Mouse (Mus musculus): ENCODE data around the gene Anapc5. TPM values are rescaled to one million over a fixed set of nuclear protein-coding genes. Genes with fewer than 3 reads are reported as not detected.

The Anapc5 gene
- polyA plus RNA-seq, 1 experiment from 2014 or later = 451 TPM

DNA sequence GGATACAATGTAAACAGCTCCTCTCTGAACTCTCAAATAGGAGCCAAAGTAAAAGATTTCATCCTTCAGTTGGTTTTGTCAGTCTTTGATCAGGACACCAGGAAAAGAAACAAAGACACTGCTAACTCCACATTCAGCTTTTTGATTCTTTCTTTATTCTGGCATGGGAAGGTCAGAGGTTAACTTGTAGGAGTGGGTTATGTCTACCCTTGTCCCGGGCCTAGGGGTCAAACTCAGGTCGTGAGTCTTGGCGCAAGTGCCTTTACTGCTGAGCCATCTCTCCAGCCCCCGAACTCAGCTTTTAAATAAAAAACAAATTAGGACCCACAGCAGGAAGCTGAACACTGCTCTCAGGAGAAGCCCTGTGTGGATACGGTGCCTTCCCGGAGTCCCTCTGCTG lies 65.0 kb downstream of the Anapc5 start:
- Histone ChIP-seq H3K9ac (replicated peaks) (no peak overlapping the region), H3K9me3 (replicated peaks) (no peaks in the 10 kb centered on the region), H3K27ac (replicated peaks) (no peak overlapping the region), H3K4me3 (replicated peaks) (no peak overlapping the region), H3K27me3 (replicated peaks) (no peaks in the 10 kb centered on the region), H3K36me3 (peaks cover 71% of the 10 kb centered on the region), H3K4me2 (no peak overlapping the region), H3K4me1 (no peaks in the 10 kb centered on the region)
- ATAC-seq (ENCODE audit: low FRiP score) = no peak
- 45% methylated on average over 6 of the region's 6 CpGs for WGBS

GRCm38 (mm10) chr5:122755620-122756019 lies 65.5 kb downstream of the Anapc5 start:
- H3K4me2 ChIP-seq = no peak overlapping the region
- H3K27me3 ChIP-seq (replicated peaks) = no peaks in the 10 kb centered on the region
- no peak for ATAC-seq (ENCODE audit: low FRiP score)
- no peak overlapping the region for H3K27ac ChIP-seq (replicated peaks)
- H3K9ac ChIP-seq (replicated peaks) = no peak overlapping the region
- no peaks in the 10 kb centered on the region for H3K9me3 ChIP-seq (replicated peaks)
- 97% methylated on average over 4 of the region's 4 CpGs for WGBS
- H3K4me1 ChIP-seq = no peaks in the 10 kb centered on the region
- no peak overlapping the region for H3K4me3 ChIP-seq (replicated peaks)
- peaks cover 74% of the 10 kb centered on the region for H3K36me3 ChIP-seq

DNA sequence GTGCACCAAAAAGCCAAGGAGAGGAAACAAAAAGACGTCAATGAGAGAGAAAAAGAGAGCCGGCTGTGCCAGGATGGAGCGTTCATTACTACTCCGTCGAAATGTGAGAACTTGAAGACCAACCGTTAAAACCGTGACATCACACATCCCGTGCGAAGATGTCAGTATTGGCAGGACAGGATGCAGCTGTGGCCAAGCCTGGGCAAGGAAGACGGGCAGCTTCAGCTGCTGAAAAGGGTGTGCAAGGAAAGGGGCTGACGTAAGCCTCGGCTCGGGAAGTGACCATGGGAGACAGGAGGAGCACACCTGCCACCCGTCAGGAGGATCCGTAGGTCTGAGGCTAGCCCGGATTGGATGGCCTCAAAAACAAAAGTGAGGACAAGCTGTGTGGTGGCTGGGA lies 66.7 kb downstream of the Anapc5 start:
- no peak overlapping the region for H3K27ac ChIP-seq (replicated peaks)
- 89% methylated on average over 16 of the region's 16 CpGs for WGBS
- H3K4me1 ChIP-seq = no peaks in the 10 kb centered on the region
- no peak overlapping the region for H3K9ac ChIP-seq (replicated peaks)
- H3K27me3 ChIP-seq (replicated peaks) = no peaks in the 10 kb centered on the region
- H3K9me3 ChIP-seq (replicated peaks) = no peaks in the 10 kb centered on the region
- no peak for ATAC-seq (ENCODE audit: low FRiP score)
- H3K4me3 ChIP-seq (replicated peaks) = no peak overlapping the region
- no peak overlapping the region for H3K4me2 ChIP-seq
- peaks cover 81% of the 10 kb centered on the region for H3K36me3 ChIP-seq

DNA sequence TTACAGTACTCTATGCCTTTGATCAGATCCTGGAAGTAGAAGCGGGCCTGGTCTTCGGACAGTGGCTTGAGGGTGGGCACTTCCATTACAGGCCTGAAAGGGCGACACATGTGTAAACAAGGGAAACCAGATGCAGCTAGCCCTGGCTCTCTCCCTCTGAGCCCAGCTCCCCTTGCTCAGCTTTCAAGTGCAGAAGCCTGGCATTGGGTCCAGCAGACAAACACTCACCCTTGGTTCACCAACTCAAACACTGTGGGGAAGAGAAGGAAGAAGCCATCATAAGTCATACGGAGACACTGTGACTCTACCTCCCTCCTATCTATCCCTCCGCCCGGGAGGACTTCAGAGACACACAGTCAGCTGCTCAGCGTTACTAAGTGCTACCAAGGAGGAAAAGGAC lies 73.2 kb downstream of the Anapc5 start:
- Histone ChIP-seq H3K4me2 (no peak overlapping the region), H3K27ac (replicated peaks) (no peak overlapping the region), H3K9ac (replicated peaks) (no peak overlapping the region), H3K27me3 (replicated peaks) (no peaks in the 10 kb centered on the region), H3K36me3 (peaks cover 80% of the 10 kb centered on the region), H3K4me1 (no peaks in the 10 kb centered on the region), H3K4me3 (replicated peaks) (no peak overlapping the region), H3K9me3 (replicated peaks) (no peaks in the 10 kb centered on the region)
- WGBS = 86% methylated on average over 7 of the region's 7 CpGs
- ATAC-seq (ENCODE audit: low FRiP score) = no peak

DNA sequence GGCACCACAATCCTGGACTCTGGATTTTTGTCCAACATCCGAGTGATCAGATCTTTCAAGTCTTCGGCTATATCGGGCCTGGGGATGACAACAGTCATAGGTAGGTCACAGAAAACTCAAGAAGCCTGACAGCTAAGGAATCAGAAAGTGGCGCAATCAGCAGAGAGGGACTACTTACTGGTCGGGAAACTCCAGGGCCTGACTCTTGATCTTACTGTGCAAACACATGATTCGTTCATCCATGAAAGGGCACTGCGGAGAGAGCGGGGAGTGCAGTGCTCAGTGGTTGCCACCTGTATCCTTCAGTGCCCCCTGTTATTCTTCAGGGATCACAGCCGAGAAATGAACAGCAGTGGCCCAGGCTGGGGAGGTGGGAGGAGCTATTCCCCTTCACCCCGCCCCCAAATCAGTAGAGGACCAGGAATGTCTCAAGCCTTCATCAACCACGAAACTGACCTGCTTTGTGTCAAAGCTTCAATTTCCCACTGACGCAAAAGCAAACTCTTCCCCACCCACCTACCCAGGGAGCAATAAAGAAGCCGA lies 77.2 kb downstream of the Anapc5 start:
- Histone ChIP-seq H3K9ac (replicated peaks) (no peak overlapping the region), H3K4me2 (no peak overlapping the region), H3K27me3 (replicated peaks) (no peaks in the 10 kb centered on the region), H3K4me3 (replicated peaks) (no peak overlapping the region), H3K9me3 (replicated peaks) (no peaks in the 10 kb centered on the region), H3K4me1 (no peaks in the 10 kb centered on the region), H3K27ac (replicated peaks) (no peak overlapping the region), H3K36me3 (peaks cover 79% of the 10 kb centered on the region)
- ATAC-seq (ENCODE audit: low FRiP score) = no peak
- 87% methylated on average over 13 of the region's 13 CpGs for WGBS

Other genes starting within 250 kb of the Anapc5 start
- 59.2 and 60.6 TPM in 2 replicates for gene Ift81, start 206.8 kb downstream of the Anapc5 start, polyA plus RNA-seq (2015; fragmentation: Nextera tagmentation; extraction: Ambion mirVana)
- 5.0 and 5.9 TPM in 2 replicates for gene P2rx7, start 177.4 kb downstream of the Anapc5 start, polyA plus RNA-seq (2015; fragmentation: Nextera tagmentation; extraction: Ambion mirVana)
- gene P2rx4, start 113.8 kb downstream of the Anapc5 start, polyA plus RNA-seq (2015; fragmentation: Nextera tagmentation; extraction: Ambion mirVana) = 14.7 and 18.6 TPM in 2 replicates
- 56.7 and 69.9 TPM in 2 replicates for gene Camkk2, start 41.9 kb downstream of the Anapc5 start, polyA plus RNA-seq (2015; fragmentation: Nextera tagmentation; extraction: Ambion mirVana)
- 41.4 and 43.6 TPM in 2 replicates for gene Rnf34, start 28.7 kb upstream of the Anapc5 start, polyA plus RNA-seq (2015; fragmentation: Nextera tagmentation; extraction: Ambion mirVana)
- gene Kdm2b, start 168.5 kb upstream of the Anapc5 start, polyA plus RNA-seq (2015; fragmentation: Nextera tagmentation; extraction: Ambion mirVana) = 81.4 and 89.2 TPM in 2 replicates
- 14.1 and 14.2 TPM in 2 replicates for gene Orai1, start 193.7 kb upstream of the Anapc5 start, polyA plus RNA-seq (2015; fragmentation: Nextera tagmentation; extraction: Ambion mirVana)
- gene Morn3, start 225.7 kb upstream of the Anapc5 start, polyA plus RNA-seq (2015; fragmentation: Nextera tagmentation; extraction: Ambion mirVana) = 0.68 TPM in 1 of 2 replicates, not detected in the other
- gene Tmem120b, start 247.1 kb upstream of the Anapc5 start, polyA plus RNA-seq (2015; fragmentation: Nextera tagmentation; extraction: Ambion mirVana) = 19.6 and 21.0 TPM in 2 replicates